Mouse (Mus musculus) urinary bladder, postnatal 14 days (tissue): ENCODE measurements around the gene Trim5.
A peak's percentile ranks its signal among the peaks of the same experiment; 100 is the strongest.
"Not testable (repeated sequence)": the region's sequence is repeated elsewhere in the genome, so short reads cannot be mapped to it uniquely, and the experiment has no call there.

Source experiments
- DNase-seq: peaks from one replicate; pipeline ENCODE4 v3.0.0; 2021; ENCODE audit warnings: low spot score

The Trim5 gene

GRCm38 (mm10) chr7:104287576-104288443 is at the start of gene Trim5:
Gene Trim5, minus strand, starts transcription at chr7:104288094.
- DNase-seq = not testable (repeated sequence)

- not testable (repeated sequence) for DNase-seq
Observed at GRCm38 (mm10) chr7:104335547-104335946, 47.7 kb upstream of the Trim5 start.

GRCm38 (mm10) chr7:104329171-104329570 is 41.3 kb upstream of the Trim5 start, which contains the start of gene Trim34b:
Gene Trim34b, plus strand, starts transcription at chr7:104329471.
- DNase-seq = not testable (repeated sequence)

GRCm38 (mm10) chr7:104322028-104322427 is 34.1 kb upstream of the Trim5 start:
- no peak for DNase-seq

- not testable (repeated sequence) for DNase-seq
Observed at GRCm38 (mm10) chr7:104315369-104316080, 27.6 kb upstream of the Trim5 start, which contains the start of gene Trim12a. Gene Trim12a, minus strand, starts transcription at chr7:104315466.

GRCm38 (mm10) chr7:104314796-104315353 is 27.0 kb upstream of the Trim5 start:
- DNase-seq = no peak

- DNase-seq = no peak
Observed at GRCm38 (mm10) chr7:104291638-104292400, 3.9 kb upstream of the Trim5 start.

GRCm38 (mm10) chr7:104290641-104291040 is 2.7 kb upstream of the Trim5 start:
- no peak for DNase-seq

GRCm38 (mm10) chr7:104279361-104279760 is 8.5 kb downstream of the Trim5 start:
- not testable (repeated sequence) for DNase-seq

GRCm38 (mm10) chr7:104265335-104265734 is 22.6 kb downstream of the Trim5 start:
- DNase-seq = not testable (repeated sequence)

- not testable (repeated sequence) for DNase-seq
Observed at GRCm38 (mm10) chr7:104260380-104260779, 27.5 kb downstream of the Trim5 start.

- DNase-seq = peak; percentile 53
Observed at GRCm38 (mm10) chr7:104244287-104245181, 43.4 kb downstream of the Trim5 start, which contains the start of gene Trim34a. Gene Trim34a, plus strand, starts transcription at chr7:104244457.

GRCm38 (mm10) chr7:104243616-104244015 is 44.3 kb downstream of the Trim5 start:
- DNase-seq = no peak

GRCm38 (mm10) chr7:104240857-104241256 is 47.0 kb downstream of the Trim5 start:
- DNase-seq = no peak

GRCm38 (mm10) chr7:104231203-104231602 is 56.7 kb downstream of the Trim5 start:
- DNase-seq = peak; percentile 16

GRCm38 (mm10) chr7:104218701-104219569 is 69.0 kb downstream of the Trim5 start, which contains the start of gene Trim6:
Gene Trim6, plus strand, starts transcription at chr7:104218793.
- DNase-seq = peak; percentile 84

- DNase-seq = no peak
Observed at GRCm38 (mm10) chr7:104217881-104218280, 70.0 kb downstream of the Trim5 start.

GRCm38 (mm10) chr7:104216011-104216535 is 71.8 kb downstream of the Trim5 start:
- DNase-seq = no peak
